Mouse (Mus musculus) MEL (cell line): ENCODE measurements around the gene Aoc1.

Experiments used
- CHD1 ChIP-seq: IDR thresholded peaks from 2 replicates; pipeline ENCODE4 v1.6.1; 2012; ENCODE audit warnings: low read depth, mild to moderate bottlenecking, inconsistent platforms, low read length, improper control_type of control experiment
- CTCF ChIP-seq, 3 experiments: IDR thresholded peaks in 2 of 3; conservative IDR thresholded peaks in 1 of 3; 2 replicates each; pipeline ENCODE4 v1.5.1; 2011 to 2012; ENCODE audit warnings: low read length in 3 of 3, low read depth in 2 of 3, mild to moderate bottlenecking in 2 of 3, improper control_type of control experiment in 1 of 3, inconsistent platforms in 1 of 3, mixed read lengths in 1 of 3, moderate library complexity in 1 of 3; ENCODE audit not compliant: control insufficient read depth in 1 of 3, insufficient read depth in 1 of 3, poor library complexity in 1 of 3, severe bottlenecking in 1 of 3
- GABPA ChIP-seq: IDR thresholded peaks from 2 replicates; pipeline ENCODE4 v1.6.1; 2012; ENCODE audit warnings: low read depth, mild to moderate bottlenecking, inconsistent platforms, low read length, improper control_type of control experiment, moderate library complexity
- POLR2A ChIP-seq, 2 experiments: IDR thresholded peaks; 2 replicates each; pipeline ENCODE4 v1.6.1; 2011 to 2012; ENCODE audit warnings: low read length in 2 of 2, mild to moderate bottlenecking in 2 of 2, control low read depth in 1 of 2, improper control_type of control experiment in 1 of 2, low read depth in 1 of 2, moderate library complexity in 1 of 2; ENCODE audit not compliant: control insufficient read depth in 1 of 2, insufficient read depth in 1 of 2, poor library complexity in 1 of 2
- RCOR1 ChIP-seq: IDR thresholded peaks from 2 replicates; pipeline ENCODE4 v1.6.1; 2012; ENCODE audit warnings: low read depth, mild to moderate bottlenecking, inconsistent platforms, low read length, improper control_type of control experiment
- TBP ChIP-seq: IDR thresholded peaks from 2 replicates; pipeline ENCODE4 v1.8.0; 2011; ENCODE audit warnings: low read depth, low read length, improper control_type of control experiment
- TCF12 ChIP-seq: IDR thresholded peaks from 2 replicates; pipeline ENCODE4 v1.6.1; 2014; ENCODE audit warnings: low read depth, mild to moderate bottlenecking, inconsistent platforms, low read length, improper control_type of control experiment, moderate library complexity
- ZMIZ1 ChIP-seq: IDR thresholded peaks from 2 replicates; pipeline ENCODE4 v1.6.1; 2012; ENCODE audit warnings: low read depth, mild to moderate bottlenecking, inconsistent platforms, low read length, improper control_type of control experiment, moderate library complexity

DNA sequence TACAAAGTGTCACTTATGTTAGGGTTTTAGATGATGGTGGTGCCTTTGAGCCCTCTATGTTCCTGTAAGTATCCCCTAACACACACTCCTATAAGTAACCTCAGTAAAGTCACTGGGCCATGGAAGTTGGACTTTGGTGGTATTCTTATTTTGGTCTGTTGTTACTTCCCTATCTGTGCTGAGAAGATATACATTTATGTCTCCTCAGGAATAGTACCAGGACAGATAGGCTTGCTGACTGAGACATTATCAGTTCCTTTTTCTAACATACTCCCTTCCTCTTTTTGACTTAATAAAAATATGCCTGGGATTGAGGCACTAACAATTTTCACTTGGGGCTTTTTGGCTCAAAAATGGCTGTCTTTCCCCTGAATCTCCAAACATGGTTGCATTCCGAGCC lies 40.3 kb upstream of the Aoc1 start:
- TF ChIP-seq RCOR1 (peak; percentile 86), ZMIZ1 (no peak), POLR2A (IDR thresholded peaks at IDR 0.05; ENCODE audit: control insufficient read depth in 1 of 2, insufficient read depth in 1 of 2, low read depth in 1 of 2, low read length in 2 of 2, poor library complexity in 1 of 2) (no peak), CTCF (IDR thresholded peaks at IDR 0.05 in 2 of 3, conservative IDR thresholded peaks at IDR 0.05 in 1 of 3; ENCODE audit: control insufficient read depth in 1 of 3, insufficient read depth in 1 of 3, low read depth in 2 of 3, low read length in 3 of 3, poor library complexity in 1 of 3, severe bottlenecking in 1 of 3) (no peak), CHD1 (no peak), GABPA (no peak), TCF12 (peak; percentile 91), TBP (no peak)
